In the genomic region with DNA sequence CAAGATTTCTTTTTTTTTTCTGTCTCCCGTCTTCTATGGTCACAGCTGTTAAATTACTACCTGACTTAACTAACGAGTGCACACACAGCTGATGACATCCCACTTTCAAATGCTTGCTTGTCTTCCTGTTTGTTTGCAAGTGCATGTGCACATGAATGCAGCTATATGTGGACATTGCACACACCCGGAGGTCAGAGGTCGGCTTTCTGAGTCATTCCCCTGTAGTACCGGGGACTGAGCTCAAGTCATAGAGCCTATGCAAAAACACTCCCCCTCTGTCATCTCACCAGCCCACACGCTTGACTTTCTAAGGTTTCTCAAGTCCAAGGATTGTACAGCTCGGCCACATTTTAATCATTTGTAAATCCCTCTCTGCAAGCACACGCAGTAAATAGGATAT, we compare ENCODE assay signal across 18 mouse cellular contexts.
"Had no signal": no experiment of that assay in that cellular context is flagged by ENCODE, and none has a peak within 500 bp of the region (broad histone marks: within the 10 kb centered on the region; RNA-seq: fewer than 3 reads in every experiment).

No protein-coding gene starts in this region.

- DNase-seq: lung, adult 2 months; lung, postnatal 14 days; lung, postnatal 36 days; retina, postnatal 1 day; right cerebral cortex, adult 18-20 months; right cerebral cortex, postnatal 25 days; right cerebral cortex, postnatal 4 days; spleen, adult 18-20 months; thymus, adult 2 months; thymus, postnatal 25 days; thymus, postnatal 4 days had no signal

- H3K4me2 ChIP-seq: liver, embryonic 12.5 days; midbrain, embryonic 12.5 days; midbrain, embryonic 15.5 days; neural tube, embryonic 12.5 days had no signal

- H3K4me3 ChIP-seq: liver, embryonic 12.5 days; megakaryocyte, embryonic 14.5 days; midbrain, embryonic 12.5 days; midbrain, embryonic 15.5 days; neural tube, embryonic 12.5 days had no signal

- H3K4me1 ChIP-seq: liver, embryonic 12.5 days; midbrain, embryonic 12.5 days; midbrain, embryonic 15.5 days; neural tube, embryonic 12.5 days had no signal

- ATAC-seq: liver, embryonic 12.5 days; midbrain, embryonic 15.5 days had no signal

- H3K27me3 ChIP-seq: liver, embryonic 12.5 days; midbrain, embryonic 15.5 days; neural tube, embryonic 12.5 days had no signal

- H3K9me3 ChIP-seq: midbrain, embryonic 15.5 days; neural tube, embryonic 12.5 days had no signal

- H3K9ac ChIP-seq: liver, embryonic 12.5 days; liver, embryonic 14.5 days; midbrain, embryonic 12.5 days; midbrain, embryonic 15.5 days; neural tube, embryonic 12.5 days had no signal

- H3K27ac ChIP-seq: liver, embryonic 12.5 days; liver, embryonic 14.5 days; macrophage; midbrain, embryonic 12.5 days; midbrain, embryonic 15.5 days; neural tube, embryonic 12.5 days had no signal

- H3K36me3 ChIP-seq: liver, embryonic 12.5 days had no signal
